In the genomic region with DNA sequence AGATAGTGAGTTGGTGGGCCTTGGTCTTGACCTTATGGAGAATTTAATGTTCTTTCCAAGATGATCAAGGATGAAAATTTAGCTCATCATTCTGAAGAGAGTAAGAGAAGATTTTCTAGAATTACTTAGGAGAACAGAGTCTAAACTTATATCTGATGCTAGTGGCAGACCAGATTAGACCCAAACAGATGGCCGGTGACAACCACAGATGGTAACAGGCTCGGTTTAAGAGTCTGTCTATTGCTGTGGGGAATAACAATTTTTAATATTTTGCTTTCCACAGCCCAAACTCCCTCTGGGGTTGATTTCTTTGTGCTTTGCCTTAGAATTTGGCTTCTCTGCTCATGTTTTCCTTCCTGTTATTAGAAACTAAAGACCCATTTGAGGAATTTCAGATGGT, we compare ENCODE assay signal across 18 mouse cellular contexts.
DNase-seq lines count a peak whose midpoint lies in the region; TF ChIP-seq lines count a peak whose summit lies in the region.
"Had no signal": no experiment of that assay in that cellular context is flagged by ENCODE, and none has a peak within 500 bp of the region (broad histone marks: within the 10 kb centered on the region; RNA-seq: fewer than 3 reads in every experiment).

No protein-coding gene starts in this region.

- intact Hi-C loops in left cerebral cortex, postnatal 14 days (cut with DNase I), result no loop called here

- H3K4me3 ChIP-seq in layer of hippocampus, adult 2 months, result no peak overlapping the region
- H3K4me3 ChIP-seq: embryonic facial prominence, embryonic 13.5 days; midbrain, embryonic 10.5 days; myocyte had no signal

- peak; percentile 15 to 36 for DNase-seq in cerebellum, postnatal 10 days
- no peak for DNase-seq in cerebellum, adult 11-12 months
- DNase-seq in brain, adult 2 months (ENCODE audit: low read depth, low spot score), result peak; percentile 84
- peak; percentile 72 to 76 for DNase-seq in layer of hippocampus, adult 2 months (ENCODE audit: low spot score in 2 of 2)
- DNase-seq in left cerebral cortex, postnatal 14 days (ENCODE audit: low spot score in 2 of 2), result peak; percentile 28 to 70
- no peak for DNase-seq in adrenal gland, postnatal 10 days
- DNase-seq in Muller cell, postnatal 12 days (ENCODE audit: inconsistent ontology term), result no peak
- no peak for DNase-seq in gastrocnemius, adult 18-20 months (ENCODE audit: low spot score)
- DNase-seq: heart, adult 18-20 months; kidney, adult 11 months; kidney, postnatal 25 days; liver; lung, embryonic 14.5 days; thymus, postnatal 36 days had no signal

- no peak for TF ChIP-seq CTCF in layer of hippocampus, adult 2 months (conservative IDR thresholded peaks at IDR 0.05)

- H3K27ac ChIP-seq in layer of hippocampus, adult 2 months, result no peak overlapping the region
- H3K27ac ChIP-seq: embryonic facial prominence, embryonic 13.5 days; hindbrain, embryonic 14.5 days; midbrain, embryonic 10.5 days had no signal

Comparison
In these comparisons a context has a peak if more than half of its experiments do, and no peak if none do; other contexts are left out.
1. DNase-seq: peak in cerebellum, postnatal 10 days (2 of 2), brain, adult 2 months (single experiment), layer of hippocampus, adult 2 months (2 of 2) and left cerebral cortex, postnatal 14 days (2 of 2); none in cerebellum, adult 11-12 months (single experiment), adrenal gland, postnatal 10 days (single experiment), Muller cell, postnatal 12 days (single experiment) and gastrocnemius, adult 18-20 months (single experiment).